Mouse (Mus musculus) testis, adult 2 months (tissue): ENCODE data around the gene Arhgef38.

Source experiments
- CTCF ChIP-seq: fragments of 200-500 bp; IDR thresholded peaks from 2 replicates; pipeline ENCODE4 v1.5.1; 2012; ENCODE audit warnings: low read depth, mild to moderate bottlenecking, inconsistent platforms, low read length, moderate library complexity; ENCODE audit not compliant: control insufficient read depth, insufficient read depth, insufficient replicate concordance
- POLR2A ChIP-seq: fragments of 200-500 bp; IDR thresholded peaks from 2 replicates; pipeline ENCODE4 v1.6.1; 2012; ENCODE audit warnings: low read depth, mild to moderate bottlenecking, inconsistent platforms, low read length, moderate library complexity; ENCODE audit not compliant: control insufficient read depth

GRCm38 (mm10) chr3:133090247-133091120 is 144.3 kb downstream of the Arhgef38 start:
- TF ChIP-seq POLR2A: no peak
- TF ChIP-seq CTCF: no peak
